Mouse (Mus musculus) cerebellum, adult 11-12 months (tissue): ENCODE results near the gene Slc6a16.

Source experiments
- DNase-seq: peaks from one replicate; pipeline ENCODE4 v3.0.0; 2022

The Slc6a16 gene

GRCm38 (mm10) chr7:45216442-45217183 lies 24.3 kb upstream of the Slc6a16 start:
- no peak for DNase-seq

DNA sequence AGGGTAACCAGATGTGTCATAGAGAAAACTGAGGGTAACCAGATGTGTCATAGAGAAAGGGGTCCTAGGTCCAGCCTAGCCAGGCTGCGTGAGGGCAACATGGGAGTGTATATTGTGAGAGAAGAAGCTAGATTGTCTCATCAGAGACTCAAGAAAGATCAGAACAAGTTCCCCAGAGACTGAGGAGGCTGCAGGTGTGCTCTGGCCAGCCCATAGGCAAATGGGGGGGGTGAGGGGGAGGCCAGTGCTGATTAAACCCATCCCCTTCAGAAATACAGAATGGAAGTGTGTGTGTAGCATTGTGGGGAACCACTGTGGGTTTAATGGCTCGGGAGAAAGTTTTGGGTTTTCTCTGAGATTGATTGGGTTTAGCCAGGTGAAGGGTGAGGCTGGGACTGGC lies 19.2 kb upstream of the Slc6a16 start:
- DNase-seq, result no peak

DNA sequence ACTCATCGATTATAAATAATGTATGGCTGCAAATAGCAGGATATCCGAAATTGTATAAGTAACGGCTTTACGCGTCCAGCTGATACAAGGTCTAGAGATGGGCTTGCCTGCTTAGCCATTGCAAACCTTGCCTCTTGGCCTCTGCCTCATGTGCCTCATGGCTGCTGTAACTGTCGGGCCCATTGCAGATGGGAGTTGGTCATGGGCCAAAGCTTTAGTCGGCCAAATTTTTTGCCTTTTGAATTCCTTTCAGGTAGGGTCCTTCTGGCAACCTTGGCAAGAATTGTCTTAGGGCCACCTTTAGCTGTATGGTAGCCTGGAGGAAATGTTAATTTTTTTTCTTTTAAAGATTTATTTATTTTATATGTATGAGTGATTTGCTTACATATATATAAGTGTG lies 16.1 kb upstream of the Slc6a16 start:
- DNase-seq, result no peak

DNA sequence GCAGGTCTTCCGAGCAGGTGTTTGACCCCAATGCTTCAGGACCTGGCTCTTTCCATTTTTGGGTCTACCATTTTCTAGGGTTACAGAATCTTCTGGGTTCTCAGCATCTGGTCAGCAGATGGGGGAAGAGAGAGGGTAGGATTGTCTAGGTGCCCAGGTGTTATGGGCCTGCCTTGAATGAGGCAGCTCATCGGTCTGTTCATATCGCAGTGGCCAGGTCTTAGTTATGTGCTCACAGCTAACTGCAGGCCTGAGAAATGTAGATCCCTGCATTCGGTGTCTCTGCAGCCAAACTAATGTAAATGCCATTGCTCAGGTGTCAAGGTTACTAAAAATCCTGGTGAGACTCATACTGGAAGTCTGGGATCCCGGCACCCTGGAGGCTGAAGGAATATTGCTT lies 14.5 kb upstream of the Slc6a16 start:
- DNase-seq, result no peak

DNA sequence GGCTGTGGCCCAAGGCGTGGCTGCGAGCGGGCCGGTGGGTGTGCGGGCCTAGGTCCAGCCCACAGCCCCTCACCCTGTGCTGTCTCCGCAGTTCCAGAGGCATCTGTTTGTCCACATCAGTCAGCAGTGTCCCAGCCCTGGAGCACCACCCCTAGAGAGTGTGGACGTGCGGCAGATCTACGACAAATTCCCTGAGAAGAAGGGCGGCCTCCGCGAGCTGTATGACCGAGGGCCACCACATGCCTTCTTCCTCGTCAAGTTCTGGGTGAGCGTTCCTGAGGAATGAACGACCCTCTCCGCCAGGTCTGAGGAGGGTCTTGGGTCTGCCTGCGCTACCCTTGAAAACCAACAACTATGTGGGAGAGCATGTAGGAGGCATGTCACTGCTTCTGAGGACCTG lies 12.3 kb upstream of the Slc6a16 start:
- no peak for DNase-seq

- DNase-seq, result no peak
These were observed 11.8 kb upstream of the Slc6a16 start for GRCm38 (mm10) chr7:45229046-45229445.

DNA sequence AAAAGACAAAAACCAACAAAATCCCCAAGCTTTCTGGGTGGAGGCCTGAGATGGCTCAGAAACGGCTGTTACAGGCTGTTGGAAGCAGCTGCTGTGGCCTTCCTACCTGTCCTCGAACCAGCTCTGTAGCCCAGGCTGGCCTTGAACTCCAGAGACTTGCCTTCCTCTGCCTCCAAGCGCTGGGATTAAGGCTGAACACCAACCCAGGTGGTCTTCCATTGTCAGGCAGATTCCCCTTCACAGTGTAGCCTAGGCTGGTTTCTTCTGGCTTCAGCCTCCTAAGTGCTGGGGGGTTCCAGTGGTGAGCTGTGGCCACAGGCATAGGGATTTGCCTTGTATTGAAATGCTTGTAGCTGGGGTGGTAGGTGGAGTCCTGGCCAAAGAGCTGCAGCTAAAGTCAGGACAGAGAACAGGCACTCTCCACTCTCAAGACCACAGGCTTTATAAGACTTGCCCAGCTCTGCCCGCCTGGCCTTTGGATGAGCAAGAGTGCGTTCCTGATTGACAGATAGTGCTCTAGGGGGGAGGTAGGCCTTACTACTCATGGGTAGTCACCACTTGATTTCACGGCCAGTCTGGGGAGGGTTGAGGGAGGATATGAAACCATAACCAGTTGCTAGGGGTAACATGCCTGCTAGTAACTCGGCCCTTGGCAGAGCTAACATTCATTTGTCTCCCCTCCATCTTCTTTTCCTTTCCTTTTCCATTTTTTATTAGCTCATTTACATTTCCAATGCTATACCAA lies 11.3 kb upstream of the Slc6a16 start:
- no peak for DNase-seq

DNA sequence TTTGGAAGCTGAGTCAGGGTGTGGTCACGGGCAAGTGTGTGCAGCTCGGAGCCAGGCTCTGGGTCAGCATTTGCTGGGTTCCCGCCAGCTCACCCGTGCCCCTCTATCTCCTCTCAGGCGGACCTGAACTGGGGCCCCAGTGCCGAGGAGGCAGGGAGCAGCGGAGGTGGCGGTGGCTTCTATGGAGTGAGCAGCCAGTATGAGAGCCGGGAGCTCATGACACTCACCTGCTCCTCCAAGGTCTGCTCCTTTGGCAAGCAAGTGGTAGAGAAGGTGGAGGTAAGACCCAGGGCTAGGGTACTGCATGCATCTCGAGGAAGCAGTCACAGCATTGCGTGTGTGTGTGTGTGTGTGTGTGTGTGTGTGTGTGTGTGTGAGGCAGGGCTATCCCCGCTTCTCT lies 9.7 kb upstream of the Slc6a16 start:
- no peak for DNase-seq

- DNase-seq, result no peak
These were observed 8.9 kb upstream of the Slc6a16 start for GRCm38 (mm10) chr7:45231941-45232340.

DNA sequence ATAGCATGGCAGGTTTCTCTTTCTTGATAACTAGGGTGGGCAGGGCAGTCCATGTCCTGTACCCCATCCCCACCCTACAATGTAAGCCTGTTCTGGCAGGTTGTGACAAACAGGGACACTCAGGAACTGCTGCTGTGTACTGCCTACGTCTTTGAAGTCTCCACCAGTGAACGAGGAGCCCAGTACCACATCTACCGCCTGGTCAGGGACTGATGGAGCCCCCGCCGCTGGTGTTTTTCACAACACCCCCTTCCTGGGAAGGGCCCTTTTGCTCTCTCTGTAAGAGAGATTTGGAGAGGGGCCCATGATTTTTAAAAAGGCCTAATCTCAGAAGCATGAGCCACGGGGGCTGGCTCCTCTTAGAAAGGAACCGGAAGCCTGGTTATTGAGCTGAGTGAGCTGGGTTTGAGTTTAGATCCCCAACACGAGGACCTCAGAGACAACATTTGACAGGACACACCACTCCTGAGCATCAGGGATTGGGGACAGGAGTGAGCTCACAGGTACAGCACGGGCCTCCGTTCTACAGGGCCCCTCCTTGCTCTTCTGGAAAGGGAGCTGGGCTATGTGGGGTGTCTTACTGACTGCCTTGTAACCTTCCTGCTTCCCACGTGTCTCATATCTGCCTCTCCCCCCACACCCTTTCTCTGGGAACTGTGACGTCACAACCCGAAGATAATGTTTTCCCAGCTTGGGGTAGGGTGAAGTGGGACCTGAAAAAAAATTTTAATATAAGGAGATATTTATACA lies 8.0 kb upstream of the Slc6a16 start:
- no peak for DNase-seq

- no peak for DNase-seq
These were observed 7.1 kb upstream of the Slc6a16 start for GRCm38 (mm10) chr7:45233580-45234332.

DNA sequence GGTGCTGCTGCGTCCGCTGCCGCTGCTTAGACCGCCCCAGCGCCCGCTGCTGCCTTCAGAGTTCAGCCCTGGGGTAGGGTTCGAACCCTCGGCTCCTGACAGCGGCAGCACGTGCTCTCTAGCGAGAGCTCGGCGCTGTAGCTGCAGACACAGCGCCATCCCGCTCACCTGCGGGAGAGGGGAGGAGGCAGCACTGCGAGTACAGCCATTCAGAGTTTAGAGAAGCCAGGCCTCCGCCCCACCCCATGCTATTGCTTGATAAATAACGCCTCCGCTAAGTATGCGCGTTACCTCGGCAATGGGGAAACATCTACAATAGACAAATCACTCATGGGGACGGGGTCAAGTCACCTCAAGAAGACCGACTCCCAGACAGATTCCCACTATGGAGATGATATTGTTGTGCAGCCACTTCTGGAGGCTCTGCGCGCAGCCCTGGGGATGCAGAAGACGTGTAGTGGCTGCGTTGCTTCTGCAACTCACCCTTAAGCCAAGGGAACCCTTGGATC lies 6.5 kb upstream of the Slc6a16 start:
- DNase-seq, result no peak

- DNase-seq, result no peak
These were observed 5.8 kb upstream of the Slc6a16 start for GRCm38 (mm10) chr7:45234922-45235571.

GRCm38 (mm10) chr7:45235656-45236180 lies 5.2 kb upstream of the Slc6a16 start:
- DNase-seq, result no peak

GRCm38 (mm10) chr7:45237747-45238699 lies 2.9 kb upstream of the Slc6a16 start:
- no peak for DNase-seq

DNA sequence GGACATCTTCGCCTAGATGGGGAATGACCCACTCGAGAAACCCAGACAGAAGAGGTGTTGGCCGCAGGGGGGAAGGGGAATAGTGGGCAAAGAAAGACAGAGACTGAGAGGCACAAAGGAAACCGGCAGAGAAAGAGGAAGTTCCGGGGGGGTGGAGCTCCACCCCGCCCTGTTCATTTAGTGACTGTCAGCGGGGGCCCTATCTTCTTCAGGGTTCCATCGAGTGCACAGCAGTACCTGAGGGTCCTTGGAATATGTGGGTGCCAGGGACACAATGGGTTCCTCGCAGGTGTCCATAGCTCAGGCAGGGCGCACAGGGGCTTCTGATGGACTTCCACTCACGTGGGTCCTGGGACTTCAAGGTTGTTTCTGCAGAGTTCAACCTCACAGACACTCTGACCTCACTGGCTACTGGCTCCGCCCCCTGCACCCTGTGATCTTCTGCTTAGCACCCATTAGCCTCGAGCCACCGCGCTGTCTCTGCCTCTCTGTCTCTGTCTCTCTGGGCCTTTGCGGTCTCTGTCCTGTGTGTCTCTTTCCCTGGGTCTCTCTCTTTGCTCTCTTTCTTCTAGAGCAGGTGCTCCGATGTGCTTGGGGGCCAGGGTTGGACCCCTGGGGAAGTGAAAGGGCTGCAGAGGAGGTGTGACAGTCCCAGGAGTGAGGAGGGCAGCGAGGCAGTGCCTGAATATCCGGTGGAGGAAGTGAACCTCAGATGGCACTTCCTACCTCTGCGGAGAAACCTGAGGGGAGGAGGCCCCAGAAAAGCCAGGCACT lies 2.0 kb upstream of the Slc6a16 start, which contains the start of gene Cd37:
TSS of gene Cd37 (minus strand) at position 393 of the 774 bp plus-strand sequence.
- DNase-seq, result no peak

DNA sequence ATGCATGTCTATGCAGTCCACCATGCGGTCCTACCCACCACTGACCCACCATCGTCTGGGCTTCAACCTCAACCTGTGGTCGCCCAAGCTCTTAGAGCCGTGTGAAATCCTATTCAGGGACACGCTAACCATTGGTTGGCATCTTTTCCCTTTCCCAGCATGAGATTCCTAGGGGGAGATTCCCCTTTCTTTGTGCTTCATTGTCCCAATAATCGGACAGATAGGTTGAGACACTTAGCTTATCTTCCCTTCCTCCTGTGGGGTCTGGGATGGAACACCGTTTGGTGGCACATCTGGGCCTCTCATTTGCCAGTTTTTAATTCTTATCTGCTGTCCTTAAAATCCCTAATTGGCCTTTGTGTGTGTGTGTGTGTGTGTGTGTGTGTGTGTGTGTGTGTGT lies 776 bp upstream of the Slc6a16 start:
- DNase-seq, result no peak

GRCm38 (mm10) chr7:45241389-45241749 lies 484 bp downstream of the Slc6a16 start:
- no peak for DNase-seq

- no peak for DNase-seq
These were observed 6.8 kb downstream of the Slc6a16 start for GRCm38 (mm10) chr7:45247666-45248065.

DNA sequence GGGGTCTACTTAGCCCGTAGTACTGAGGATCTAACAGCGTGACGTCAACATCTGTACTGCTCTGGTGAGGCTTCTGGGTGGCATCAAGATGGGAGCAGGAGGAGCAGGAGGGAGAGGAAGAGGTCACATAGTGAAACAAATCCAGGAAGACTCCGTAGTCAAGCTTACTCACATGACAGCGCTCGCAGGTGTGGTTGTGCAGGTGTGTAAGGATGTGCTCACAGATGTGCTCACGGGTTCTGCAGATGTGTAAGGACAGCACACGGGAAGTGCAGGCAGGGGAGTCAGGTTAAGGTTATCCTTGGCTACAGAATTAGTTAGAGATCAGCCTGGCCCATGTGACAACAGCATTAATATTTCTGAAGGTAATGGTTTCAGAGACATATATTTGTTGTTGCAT lies 12.9 kb downstream of the Slc6a16 start:
- DNase-seq, result no peak
